Mouse (Mus musculus) layer of hippocampus, postnatal 36 days (tissue): ENCODE data around the gene March4. TPM values are rescaled to one million over a fixed set of nuclear protein-coding genes. Genes with fewer than 3 reads are reported as not detected.

Experiments
- DNase-seq, 2 experiments: peaks; one replicate each; pipeline ENCODE4 v3.0.0; 2022
- total RNA-seq, 2 experiments: library from RNA; stranded (reverse); gene quantifications; 2 replicates each; pipeline ENCODE4 v1.2.3; 2021

Gene March4
- total RNA-seq, 2 experiments from 2014 or later: 19.1 to 21.4 TPM

GRCm38 (mm10) chr1:72390420-72390819, 146.3 kb downstream of the March4 start:
- no peak for DNase-seq

GRCm38 (mm10) chr1:72383651-72384050, 153.1 kb downstream of the March4 start:
- DNase-seq: no peak

GRCm38 (mm10) chr1:72383056-72383455, 153.7 kb downstream of the March4 start:
- no peak for DNase-seq

GRCm38 (mm10) chr1:72380544-72380943, 156.2 kb downstream of the March4 start:
- DNase-seq: no peak

GRCm38 (mm10) chr1:72379752-72380353, 156.9 kb downstream of the March4 start:
- DNase-seq: no peak

- DNase-seq: no peak
Observed at GRCm38 (mm10) chr1:72378151-72378550, 158.6 kb downstream of the March4 start.

Other genes starting within 250 kb of the March4 start
- 10 to 100 TPM; 12.5 to 13.8 TPM for gene Xrcc5, start 229.5 kb downstream of the March4 start, total RNA-seq
- gene Smarcal1, start 46.3 kb upstream of the March4 start, total RNA-seq: 10 to 100 TPM; 58.8 to 63.1 TPM
- gene Ankar, start 163.6 kb upstream of the March4 start, total RNA-seq: not detected
- 100 to 1,000 TPM; 568 to 629 TPM for gene Rpl37a, start 174.4 kb upstream of the March4 start, total RNA-seq